ENCODE assay signal across 17 mouse cellular contexts in the genomic region with DNA sequence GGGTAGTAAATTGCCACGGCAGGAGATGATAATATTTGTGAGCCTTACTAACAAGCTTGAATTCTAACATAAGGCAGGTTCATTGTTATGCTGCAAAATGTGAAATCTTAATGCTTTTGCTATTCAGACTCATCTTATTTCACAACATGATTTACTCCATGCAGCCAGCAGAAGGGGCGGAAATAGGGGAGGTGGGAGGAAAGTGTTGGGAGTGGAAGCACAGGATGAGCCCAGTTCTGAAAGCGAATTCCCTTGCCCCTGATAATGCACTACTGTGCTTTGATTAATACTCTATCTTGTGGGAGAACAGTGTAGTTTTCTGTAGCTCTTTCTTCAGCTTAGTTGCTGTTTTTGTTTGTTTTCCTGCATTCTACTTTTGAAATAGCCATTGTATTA.
A peak's percentile ranks its signal among the peaks of the same experiment; 100 is the strongest.
DNase-seq lines count a peak whose midpoint lies in the region; ATAC-seq and TF ChIP-seq lines count a peak whose summit lies in the region.
"Had no signal": no experiment of that assay in that cellular context is flagged by ENCODE, and none has a peak within 500 bp of the region (broad histone marks: within the 10 kb centered on the region; RNA-seq: fewer than 3 reads in every experiment).

No protein-coding gene starts in this region.

- TF ChIP-seq CTCF in left cerebral cortex, adult 2 months (IDR thresholded peaks at IDR 0.05) = no peak

- H3K9ac ChIP-seq in forebrain, embryonic 13.5 days = no peak overlapping the region
- H3K9ac ChIP-seq in forebrain, embryonic 11.5 days (ENCODE audit: low read length) = no peak overlapping the region
- no peak overlapping the region for H3K9ac ChIP-seq in hindbrain, embryonic 13.5 days
- H3K9ac ChIP-seq in neural tube, embryonic 14.5 days (replicated peaks; ENCODE audit: low read depth, low read length) = no peak overlapping the region; the same call in 1 of the 2 replicates
- H3K9ac ChIP-seq: heart, embryonic 15.5 days; liver, embryonic 13.5 days; lung, embryonic 15.5 days had no signal

- no peaks in the 10 kb centered on the region for H3K9me3 ChIP-seq in forebrain, embryonic 13.5 days (replicated peaks)
- H3K9me3 ChIP-seq in forebrain, embryonic 11.5 days (ENCODE audit: control insufficient read depth, low read length) = no peaks in the 10 kb centered on the region
- H3K9me3 ChIP-seq in hindbrain, embryonic 13.5 days = no peaks in the 10 kb centered on the region
- no peaks in the 10 kb centered on the region for H3K9me3 ChIP-seq in neural tube, embryonic 14.5 days (ENCODE audit: control insufficient read depth, low read length)
- H3K9me3 ChIP-seq: G1E; heart, embryonic 15.5 days; liver, embryonic 13.5 days; lung, embryonic 15.5 days had no signal

- DNase-seq in forebrain, embryonic 11.5 days (ENCODE audit: low spot score) = no peak
- DNase-seq in left cerebral cortex, adult 2 months (ENCODE audit: extremely low spot score in 1 of 2, low spot score in 2 of 2) = no peak
- no peak for DNase-seq in left cerebral cortex, adult 18-20 months (ENCODE audit: low spot score in 2 of 2)
- DNase-seq in kidney, postnatal 14 days = no peak
- no peak for DNase-seq in gastrocnemius, postnatal 4 days (ENCODE audit: low spot score in 2 of 2)
- DNase-seq: heart, adult 2 months; kidney, adult 18-20 months; kidney, postnatal 10 days; liver, embryonic 13.5 days had no signal

- peak overlapping the region; percentile 48; the same call in 1 of the 2 replicates for H3K27ac ChIP-seq in forebrain, embryonic 13.5 days
- H3K27ac ChIP-seq in forebrain, embryonic 11.5 days (ENCODE audit: low read depth, low read length) = no peak overlapping the region
- H3K27ac ChIP-seq in left cerebral cortex, adult 2 months = no peak overlapping the region
- peak overlapping the region; percentile 64; the same call in 1 of the 2 replicates for H3K27ac ChIP-seq in hindbrain, embryonic 13.5 days
- peak overlapping the region; percentile 57; the same call in 1 of the 2 replicates for H3K27ac ChIP-seq in neural tube, embryonic 14.5 days (ENCODE audit: low read depth, low read length)
- H3K27ac ChIP-seq: heart, adult 2 months; heart, embryonic 15.5 days; liver, embryonic 13.5 days; lung, embryonic 15.5 days; macrophage had no signal

- no peaks in the 10 kb centered on the region for H3K27me3 ChIP-seq in forebrain, embryonic 13.5 days
- no peaks in the 10 kb centered on the region for H3K27me3 ChIP-seq in forebrain, embryonic 11.5 days (ENCODE audit: control insufficient read depth, insufficient read depth, low read length)
- H3K27me3 ChIP-seq in hindbrain, embryonic 13.5 days = no peaks in the 10 kb centered on the region
- no peaks in the 10 kb centered on the region for H3K27me3 ChIP-seq in neural tube, embryonic 14.5 days (ENCODE audit: control insufficient read depth, insufficient read depth, low read length)
- H3K27me3 ChIP-seq: heart, embryonic 15.5 days; liver, embryonic 13.5 days; lung, embryonic 15.5 days had no signal

- H3K4me1 ChIP-seq in forebrain, embryonic 13.5 days = peaks cover 14% of the 10 kb centered on the region
- no peaks in the 10 kb centered on the region for H3K4me1 ChIP-seq in forebrain, embryonic 11.5 days (replicated peaks; ENCODE audit: control insufficient read depth, insufficient read depth, low read length)
- H3K4me1 ChIP-seq in hindbrain, embryonic 13.5 days (replicated peaks) = no peaks in the 10 kb centered on the region
- no peaks in the 10 kb centered on the region for H3K4me1 ChIP-seq in neural tube, embryonic 14.5 days (ENCODE audit: control insufficient read depth, insufficient read depth, low read length)
- H3K4me1 ChIP-seq: heart, embryonic 15.5 days; liver, embryonic 13.5 days; lung, embryonic 15.5 days had no signal

- intact Hi-C loops in left cerebral cortex, adult 2 months (cut with DNase I) = no loop called here

- no peak overlapping the region for H3K4me3 ChIP-seq in forebrain, embryonic 13.5 days
- no peak overlapping the region for H3K4me3 ChIP-seq in forebrain, embryonic 11.5 days (ENCODE audit: low read depth, low read length)
- H3K4me3 ChIP-seq in left cerebral cortex, adult 2 months = peak overlapping the region; percentile 20; the same call in 1 of the 2 replicates
- H3K4me3 ChIP-seq in hindbrain, embryonic 13.5 days = peak overlapping the region; percentile 23; the same call in 1 of the 2 replicates
- H3K4me3 ChIP-seq in neural tube, embryonic 14.5 days (ENCODE audit: low read depth, low read length) = peak overlapping the region; percentile 12; the same call in 1 of the 2 replicates
- H3K4me3 ChIP-seq: heart, adult 2 months; heart, embryonic 15.5 days; liver, embryonic 13.5 days; lung, embryonic 15.5 days had no signal

- H3K4me2 ChIP-seq in forebrain, embryonic 13.5 days = peak overlapping the region; percentile 22; the same call in 1 of the 2 replicates
- no peak overlapping the region for H3K4me2 ChIP-seq in forebrain, embryonic 11.5 days (ENCODE audit: low read depth, low read length, severe bottlenecking)
- H3K4me2 ChIP-seq in hindbrain, embryonic 13.5 days = peak overlapping the region; percentile 43
- peak overlapping the region; percentile 40 for H3K4me2 ChIP-seq in neural tube, embryonic 14.5 days (ENCODE audit: low read depth, low read length)
- H3K4me2 ChIP-seq: heart, embryonic 15.5 days; liver, embryonic 13.5 days; lung, embryonic 15.5 days had no signal

- no peaks in the 10 kb centered on the region for H3K36me3 ChIP-seq in forebrain, embryonic 13.5 days (ENCODE audit: poor library complexity, severe bottlenecking)
- H3K36me3 ChIP-seq in forebrain, embryonic 11.5 days (ENCODE audit: control insufficient read depth, insufficient read depth, low read length) = no peaks in the 10 kb centered on the region
- H3K36me3 ChIP-seq in hindbrain, embryonic 13.5 days = no peaks in the 10 kb centered on the region
- H3K36me3 ChIP-seq in neural tube, embryonic 14.5 days (ENCODE audit: control insufficient read depth, insufficient read depth, low read length) = no peaks in the 10 kb centered on the region
- H3K36me3 ChIP-seq: G1E; heart, embryonic 15.5 days; liver, embryonic 13.5 days; lung, embryonic 15.5 days had no signal

- 71% methylated on average over 3 of the region's 3 CpGs for WGBS in forebrain, embryonic 13.5 days
- WGBS in forebrain, embryonic 11.5 days = 78% methylated on average over 3 of the region's 3 CpGs
- WGBS in hindbrain, embryonic 13.5 days = 37% methylated on average over 3 of the region's 3 CpGs
- WGBS in neural tube, embryonic 14.5 days = 27% methylated on average over 3 of the region's 3 CpGs

- 0 out of 2 replicates have a peak, but pooled peaks have one; percentile 8 for ATAC-seq in forebrain, embryonic 13.5 days
- ATAC-seq in forebrain, embryonic 11.5 days (replicated peaks; ENCODE audit: low FRiP score) = no peak
- peak; percentile 54; the same call in 1 of the 2 replicates for ATAC-seq in hindbrain, embryonic 13.5 days (ENCODE audit: low FRiP score)
- ATAC-seq in neural tube, embryonic 14.5 days (ENCODE audit: low read depth) = peak; percentile 66; the same call in 1 of the 2 replicates
- ATAC-seq: CD4-positive, CD25-positive, alpha-beta regulatory T cell, adult 4 months had no signal

Comparison
In these comparisons a context has a peak if more than half of its experiments do, and no peak if none do; other contexts are left out.
1. H3K27ac ChIP-seq: peak in forebrain, embryonic 13.5 days (single experiment), hindbrain, embryonic 13.5 days (single experiment) and neural tube, embryonic 14.5 days (single experiment); none in forebrain, embryonic 11.5 days (single experiment) and left cerebral cortex, adult 2 months (single experiment).
2. H3K4me3 ChIP-seq: peak in left cerebral cortex, adult 2 months (single experiment), hindbrain, embryonic 13.5 days (single experiment) and neural tube, embryonic 14.5 days (single experiment); none in forebrain, embryonic 13.5 days (single experiment) and forebrain, embryonic 11.5 days (single experiment).